Mouse (Mus musculus) kidney, adult 2 months (tissue): ENCODE results near the gene Glt6d1.

Source experiments
- CTCF ChIP-seq: fragments of 200-500 bp; conservative IDR thresholded peaks from 2 replicates; pipeline ENCODE4 v1.5.1; 2011; ENCODE audit warnings: low read depth, mild to moderate bottlenecking, control low read depth, low read length, moderate library complexity, mixed read lengths; ENCODE audit not compliant: insufficient read depth, insufficient read length
- POLR2A ChIP-seq: fragments of 200-500 bp; IDR thresholded peaks from one replicate; pipeline ENCODE4 v1.6.1; 2011; ENCODE audit warnings: low read depth, low read length, control low read depth

GRCm38 (mm10) chr2:25789092-25789491, 26.6 kb downstream of the Glt6d1 start:
- TF ChIP-seq POLR2A (no peak), CTCF (no peak)
